Mouse (Mus musculus) heart, embryonic 16.5 days (tissue): ENCODE results near the gene Tmed4. TPM values are rescaled to one million over a fixed set of nuclear protein-coding genes. Genes with fewer than 3 reads are reported as not detected.
A peak's percentile ranks its signal among the peaks of the same experiment; 100 is the strongest.

Experiments used
- ATAC-seq: fragments of 200-750 bp; cut with Nextera tagmentation; replicated peaks from 2 replicates; pipeline ENCODE4 v1.8.0; 2017; ENCODE audit warnings: moderate number of reproducible peaks; ENCODE audit not compliant: insufficient read depth, low FRiP score; ENCODE audit errors: extremely low read depth
- H3K27ac ChIP-seq: fragments of 300-500 bp; sonication (generic); 2 replicates; pipeline ENCODE4 v1.5.1; 2014; ENCODE audit warnings: mild to moderate bottlenecking, low read length, control low read depth, moderate library complexity
- H3K27me3 ChIP-seq: fragments of 300-500 bp; sonication (generic); 2 replicates; pipeline ENCODE4 v1.6.1; 2014; ENCODE audit warnings: low read length, mixed read lengths; ENCODE audit not compliant: control insufficient read depth, insufficient read depth
- H3K36me3 ChIP-seq: fragments of 300-500 bp; sonication (generic); 2 replicates; pipeline ENCODE4 v1.6.1; 2014; ENCODE audit not compliant: control insufficient read depth, insufficient read depth
- H3K4me1 ChIP-seq: fragments of 300-500 bp; sonication (generic); 2 replicates; pipeline ENCODE4 v1.6.1; 2014; ENCODE audit warnings: low read length, mixed read lengths; ENCODE audit not compliant: control insufficient read depth, insufficient read depth
- H3K4me2 ChIP-seq: fragments of 300-500 bp; sonication (generic); 2 replicates; pipeline ENCODE4 v1.6.1; 2014; ENCODE audit warnings: low read depth, mild to moderate bottlenecking, control low read depth, low read length
- H3K4me3 ChIP-seq: fragments of 300-500 bp; sonication (generic); 2 replicates; pipeline ENCODE4 v1.5.1; 2014; ENCODE audit warnings: mild to moderate bottlenecking, control low read depth, low read length
- H3K9ac ChIP-seq: fragments of 300-500 bp; sonication (generic); 2 replicates; pipeline ENCODE4 v1.6.1; 2014; ENCODE audit warnings: low read length, control low read depth
- H3K9me3 ChIP-seq: fragments of 300-500 bp; sonication (generic); replicated peaks from 2 replicates; pipeline ENCODE4 v1.6.1; 2016; ENCODE audit warnings: low read length; ENCODE audit not compliant: control insufficient read depth
- WGBS: fragments of 180-500 bp; shearing (Covaris S2); extraction: QIAGEN DNeasy Blood & Tissue Kit; methylation state at CpG from one replicate; pipeline ENCODE4 v1.1.7; 2014; 5-methylcytosine and 5-hydroxymethylcytosine counted together
- polyA plus RNA-seq: library from polyadenylated mRNA; unstranded; fragments of >200 nt; fragmentation: Nextera tagmentation; extraction: Ambion mirVana; gene quantifications from 2 replicates; pipeline ENCODE4 v1.2.1, GENCODE M21; 2015

Tmed4 gene
- polyA plus RNA-seq, 1 experiment from 2014 or later: 87.2 TPM

- Histone ChIP-seq H3K4me2 (no peak overlapping the region), H3K27me3 (no peaks in the 10 kb centered on the region), H3K27ac (no peak overlapping the region), H3K36me3 (no peaks in the 10 kb centered on the region), H3K4me1 (peaks cover 6% of the 10 kb centered on the region), H3K9me3 (no peaks in the 10 kb centered on the region), H3K9ac (no peak overlapping the region), H3K4me3 (no peak overlapping the region)
- no peak for ATAC-seq
- 85% methylated on average over 3 of the region's 3 CpGs for WGBS
Observed at GRCm38 (mm10) chr11:6290138-6290537, 15.5 kb upstream of the Tmed4 start.

GRCm38 (mm10) chr11:6282940-6283339 is 8.3 kb upstream of the Tmed4 start:
- no peak overlapping the region for H3K9ac ChIP-seq
- no peaks in the 10 kb centered on the region for H3K27me3 ChIP-seq
- H3K27ac ChIP-seq: no peak overlapping the region
- WGBS: 65% methylated on average over 3 of the region's 3 CpGs
- no peaks in the 10 kb centered on the region; the same call in 1 of the 2 replicates for H3K9me3 ChIP-seq
- no peaks in the 10 kb centered on the region for H3K36me3 ChIP-seq
- no peak overlapping the region for H3K4me3 ChIP-seq
- ATAC-seq: no peak; the same call in 1 of the 2 replicates
- H3K4me1 ChIP-seq: no peaks in the 10 kb centered on the region
- no peak overlapping the region for H3K4me2 ChIP-seq

GRCm38 (mm10) chr11:6276466-6276865 is 1.8 kb upstream of the Tmed4 start:
- Histone ChIP-seq H3K9ac (no peak overlapping the region), H3K4me1 (peaks cover 13% of the 10 kb centered on the region), H3K4me2 (no peak overlapping the region), H3K27ac (no peak overlapping the region), H3K4me3 (no peak overlapping the region), H3K27me3 (no peaks in the 10 kb centered on the region), H3K36me3 (peaks cover 2% of the 10 kb centered on the region), H3K9me3 (no peaks in the 10 kb centered on the region; the same call in 1 of the 2 replicates)
- no peak for ATAC-seq
- 84% methylated on average over 3 of the region's 3 CpGs for WGBS

GRCm38 (mm10) chr11:6275094-6275484 is 419 bp upstream of the Tmed4 start:
- Histone ChIP-seq H3K27ac (peak overlapping the region; percentile 79), H3K9me3 (no peaks in the 10 kb centered on the region; the same call in 1 of the 2 replicates), H3K27me3 (no peaks in the 10 kb centered on the region), H3K9ac (peak overlapping the region; percentile 90), H3K36me3 (peaks cover 11% of the 10 kb centered on the region), H3K4me3 (peak overlapping the region; percentile 85), H3K4me1 (peaks cover 13% of the 10 kb centered on the region), H3K4me2 (peak overlapping the region; percentile 85)
- WGBS: 25% methylated on average over 7 of the region's 7 CpGs
- ATAC-seq: no peak

GRCm38 (mm10) chr11:6273607-6274006 is 1.1 kb downstream of the Tmed4 start:
- Histone ChIP-seq H3K9ac (peak overlapping the region; percentile 90), H3K27me3 (no peaks in the 10 kb centered on the region), H3K4me2 (peak overlapping the region; percentile 85), H3K9me3 (no peaks in the 10 kb centered on the region), H3K27ac (no peak overlapping the region), H3K4me3 (peak overlapping the region; percentile 85), H3K36me3 (peaks cover 11% of the 10 kb centered on the region), H3K4me1 (peaks cover 13% of the 10 kb centered on the region)
- 51% methylated on average over 11 of the region's 11 CpGs for WGBS
- ATAC-seq: no peak

- H3K36me3 ChIP-seq: peaks cover 45% of the 10 kb centered on the region
- H3K27me3 ChIP-seq: no peaks in the 10 kb centered on the region
- 2% methylated on average over 50 of the region's 50 CpGs for WGBS
- H3K4me1 ChIP-seq: peaks cover 7% of the 10 kb centered on the region
- H3K9ac ChIP-seq: peak within 1 kb of the TSS; percentile 89
- peak; percentile 96 for ATAC-seq
- no peaks in the 10 kb centered on the region for H3K9me3 ChIP-seq
- peak within 1 kb of the TSS; percentile 95 for H3K27ac ChIP-seq
- peak within 1 kb of the TSS; percentile 78 for H3K4me2 ChIP-seq
- peak within 1 kb of the TSS; percentile 87 for H3K4me3 ChIP-seq
Observed at GRCm38 (mm10) chr11:6267320-6268254, 7.1 kb downstream of the Tmed4 start, which contains the start of gene Ddx56. TSS of gene Ddx56 (minus strand) at chr11:6267772.

- ATAC-seq: no peak
- 59% methylated on average over 9 of the region's 9 CpGs for WGBS
- peak overlapping the region; percentile 78 for H3K4me2 ChIP-seq
- no peak overlapping the region for H3K27ac ChIP-seq
- H3K9ac ChIP-seq: peak overlapping the region; percentile 89
- peak overlapping the region; percentile 87 for H3K4me3 ChIP-seq
- H3K9me3 ChIP-seq: no peaks in the 10 kb centered on the region
- H3K36me3 ChIP-seq: peaks cover 54% of the 10 kb centered on the region
- H3K4me1 ChIP-seq: peaks cover 7% of the 10 kb centered on the region
- no peaks in the 10 kb centered on the region for H3K27me3 ChIP-seq
Observed at GRCm38 (mm10) chr11:6266621-6267020, 8.0 kb downstream of the Tmed4 start.

GRCm38 (mm10) chr11:6261434-6262082 is 13.1 kb downstream of the Tmed4 start:
- no peaks in the 10 kb centered on the region for H3K9me3 ChIP-seq
- no peak overlapping the region for H3K4me2 ChIP-seq
- H3K9ac ChIP-seq: no peak overlapping the region
- ATAC-seq: no peak
- peaks cover 73% of the 10 kb centered on the region for H3K36me3 ChIP-seq
- H3K27me3 ChIP-seq: no peaks in the 10 kb centered on the region
- 77% methylated on average over 10 of the region's 10 CpGs for WGBS
- peaks cover 4% of the 10 kb centered on the region for H3K4me1 ChIP-seq
- no peak overlapping the region for H3K4me3 ChIP-seq
- H3K27ac ChIP-seq: no peak overlapping the region

- WGBS: 89% methylated on average over 7 of the region's 7 CpGs
- H3K36me3 ChIP-seq: peaks cover 55% of the 10 kb centered on the region
Observed at GRCm38 (mm10) chr11:6259413-6259812, 15.3 kb downstream of the Tmed4 start.

More at GRCm38 (mm10) chr11:6259413-6259812, 15.3 kb downstream of the Tmed4 start:
- Histone ChIP-seq H3K9ac (no peak overlapping the region), H3K9me3 (no peaks in the 10 kb centered on the region), H3K4me3 (no peak overlapping the region), H3K4me1 (no peaks in the 10 kb centered on the region), H3K27me3 (no peaks in the 10 kb centered on the region), H3K4me2 (no peak overlapping the region), H3K27ac (no peak overlapping the region)
- ATAC-seq: no peak
